Mouse (Mus musculus) lung, embryonic 14.5 days (tissue): ENCODE measurements at regions not wholly inside any gene's neighbourhood (a gene's known extent, or its start where the extent isn't known, plus 50 kb on each side); places are given as distances from the start of the nearest gene placed in this dataset.

Experiments used
- ATAC-seq: fragments of 200-750 bp; cut with Nextera tagmentation; 2 replicates; pipeline ENCODE4 v1.8.0; 2017; ENCODE audit warnings: mild to moderate bottlenecking, moderate TSS enrichment, moderate library complexity; ENCODE audit not compliant: insufficient read depth
- DNase-seq: peaks from one replicate; pipeline ENCODE4 v3.0.0-alpha.2; 2015
- H3K27ac ChIP-seq: fragments of 300-500 bp; sonication (generic); 2 replicates; pipeline ENCODE4 v1.5.1; 2014; ENCODE audit warnings: low read depth, mild to moderate bottlenecking, moderate library complexity
- H3K27me3 ChIP-seq: fragments of 300-500 bp; sonication (generic); 2 replicates; pipeline ENCODE4 v1.6.1; 2014; ENCODE audit warnings: low read length, control low read depth; ENCODE audit not compliant: insufficient read depth
- H3K36me3 ChIP-seq: fragments of 300-500 bp; sonication (generic); 2 replicates; pipeline ENCODE4 v1.6.1; 2014; ENCODE audit warnings: control low read depth; ENCODE audit not compliant: insufficient read depth
- H3K4me1 ChIP-seq: fragments of 300-500 bp; sonication (generic); 2 replicates; pipeline ENCODE4 v1.6.1; 2014; ENCODE audit warnings: antibody characterized with exemption, control low read depth; ENCODE audit not compliant: insufficient read depth
- H3K4me2 ChIP-seq: fragments of 300-500 bp; sonication (generic); 2 replicates; pipeline ENCODE4 v1.6.1; 2014; ENCODE audit warnings: mild to moderate bottlenecking
- H3K4me3 ChIP-seq: fragments of 300-500 bp; sonication (generic); 2 replicates; pipeline ENCODE4 v1.5.1; 2014; ENCODE audit warnings: low read depth, low read length
- H3K9ac ChIP-seq: fragments of 300-500 bp; sonication (generic); 2 replicates; pipeline ENCODE4 v1.6.1; 2014
- H3K9me3 ChIP-seq: fragments of 300-500 bp; sonication (generic); 2 replicates; pipeline ENCODE4 v1.6.1; 2016; ENCODE audit warnings: low read depth, low read length, control low read depth
- CTCF ChIP-seq: IDR thresholded peaks from 2 replicates; pipeline ENCODE4 v1.5.1; 2016; ENCODE audit warnings: antibody characterized with exemption, low read depth
- WGBS: fragments of 180-500 bp; shearing (Covaris S2); extraction: QIAGEN DNeasy Blood & Tissue Kit; methylation state at CpG from one replicate; pipeline ENCODE4 v1.1.7; 2014; 5-methylcytosine and 5-hydroxymethylcytosine counted together

DNA sequence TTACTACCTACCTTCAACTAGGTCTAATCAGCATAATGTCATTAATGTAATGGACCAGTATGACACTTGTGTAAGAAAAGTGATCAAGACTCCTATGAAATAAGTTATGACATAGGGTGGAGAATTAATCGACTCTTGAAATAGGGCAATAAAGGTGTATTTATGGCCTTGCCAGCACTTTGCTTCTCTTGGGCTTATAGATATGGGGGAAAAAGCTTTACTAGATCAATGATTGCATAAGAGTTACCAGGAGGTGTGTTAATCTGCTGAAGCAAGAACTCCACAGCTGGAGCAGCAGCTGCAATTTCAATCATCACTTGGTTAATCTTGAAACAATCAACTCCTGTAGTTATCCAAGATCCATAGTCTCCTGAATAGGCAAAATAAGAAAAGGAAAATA lies 143.1 kb upstream of the Tle4 start:
- H3K9me3 ChIP-seq, result no peaks in the 10 kb centered on the region
- DNase-seq (no peak), ATAC-seq (no peak)
- TF ChIP-seq CTCF, result no peak
- no peaks in the 10 kb centered on the region for H3K27me3 ChIP-seq
- no peaks in the 10 kb centered on the region for H3K36me3 ChIP-seq
- WGBS, result 98% methylated on average over 1 of the region's 1 CpGs
- no peak overlapping the region for H3K4me3 ChIP-seq
- H3K27ac ChIP-seq, result no peak overlapping the region
- H3K9ac ChIP-seq, result no peak overlapping the region
- H3K4me1 ChIP-seq, result no peaks in the 10 kb centered on the region
- H3K4me2 ChIP-seq, result no peak overlapping the region

- peak; percentile 96 for ATAC-seq
Observed at GRCm38 (mm10) chr19:14740139-14740538, 142.3 kb upstream of the Tle4 start.

GRCm38 (mm10) chr19:14736514-14736913 lies 138.7 kb upstream of the Tle4 start:
- no peak overlapping the region for H3K27ac ChIP-seq
- H3K36me3 ChIP-seq, result no peaks in the 10 kb centered on the region
- no peaks in the 10 kb centered on the region for H3K9me3 ChIP-seq
- ATAC-seq, result no peak
- DNase-seq, result no peak
- WGBS, result 78% methylated on average over 1 of the region's 1 CpGs
- H3K27me3 ChIP-seq, result no peaks in the 10 kb centered on the region
- no peak overlapping the region for H3K4me2 ChIP-seq
- TF ChIP-seq CTCF, result no peak
- no peak overlapping the region for H3K9ac ChIP-seq
- no peaks in the 10 kb centered on the region for H3K4me1 ChIP-seq
- no peak overlapping the region for H3K4me3 ChIP-seq

More at GRCm38 (mm10) chr19:14740139-14740538, 142.3 kb upstream of the Tle4 start:
- no peak overlapping the region for H3K27ac ChIP-seq
- no peaks in the 10 kb centered on the region for H3K36me3 ChIP-seq
- no peak overlapping the region for H3K4me3 ChIP-seq
- WGBS, result 59% methylated on average over 1 of the region's 1 CpGs
- H3K27me3 ChIP-seq, result no peaks in the 10 kb centered on the region
- no peaks in the 10 kb centered on the region for H3K4me1 ChIP-seq
- no peaks in the 10 kb centered on the region for H3K9me3 ChIP-seq
- no peak for TF ChIP-seq CTCF
- DNase-seq, result peak; percentile 64
- H3K4me2 ChIP-seq, result no peak overlapping the region
- H3K9ac ChIP-seq, result no peak overlapping the region

- Histone ChIP-seq H3K4me2 (no peak overlapping the region), H3K9me3 (no peaks in the 10 kb centered on the region), H3K27me3 (no peaks in the 10 kb centered on the region), H3K4me3 (no peak overlapping the region), H3K4me1 (no peaks in the 10 kb centered on the region), H3K9ac (no peak overlapping the region), H3K36me3 (no peaks in the 10 kb centered on the region), H3K27ac (no peak overlapping the region)
- no peak for DNase-seq
- ATAC-seq, result no peak
- TF ChIP-seq CTCF, result no peak
- 33% methylated on average over 3 of the region's 3 CpGs for WGBS
Observed at GRCm38 (mm10) chr19:14725329-14725728, 127.5 kb upstream of the Tle4 start.

DNA sequence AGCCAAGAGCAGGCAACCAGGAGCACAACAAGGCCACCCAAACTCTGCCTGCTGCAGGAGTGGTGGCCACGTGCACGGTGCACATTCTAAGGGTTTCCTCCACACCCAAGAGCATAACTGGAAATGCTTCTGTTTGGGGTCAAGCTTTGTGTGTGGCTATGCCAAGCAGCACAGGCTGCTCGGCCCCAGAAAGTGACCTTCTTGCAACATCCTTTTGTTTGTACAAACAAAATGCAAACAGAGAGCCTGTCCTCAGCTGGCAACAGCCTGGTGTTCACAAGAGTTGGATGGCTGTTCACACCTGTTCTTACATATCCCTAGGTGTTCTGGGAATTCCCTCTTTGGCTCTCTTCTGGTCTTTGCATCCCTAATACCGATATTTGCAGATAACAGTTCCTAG lies 126.8 kb upstream of the Tle4 start:
- H3K4me2 ChIP-seq, result no peak overlapping the region
- DNase-seq, result no peak
- no peak overlapping the region for H3K27ac ChIP-seq
- no peak overlapping the region for H3K9ac ChIP-seq
- no peaks in the 10 kb centered on the region for H3K36me3 ChIP-seq
- H3K27me3 ChIP-seq, result no peaks in the 10 kb centered on the region
- no peak for ATAC-seq
- H3K4me3 ChIP-seq, result no peak overlapping the region
- 56% methylated on average over 4 of the region's 4 CpGs for WGBS
- no peak for TF ChIP-seq CTCF
- no peaks in the 10 kb centered on the region for H3K9me3 ChIP-seq
- H3K4me1 ChIP-seq, result no peaks in the 10 kb centered on the region

DNA sequence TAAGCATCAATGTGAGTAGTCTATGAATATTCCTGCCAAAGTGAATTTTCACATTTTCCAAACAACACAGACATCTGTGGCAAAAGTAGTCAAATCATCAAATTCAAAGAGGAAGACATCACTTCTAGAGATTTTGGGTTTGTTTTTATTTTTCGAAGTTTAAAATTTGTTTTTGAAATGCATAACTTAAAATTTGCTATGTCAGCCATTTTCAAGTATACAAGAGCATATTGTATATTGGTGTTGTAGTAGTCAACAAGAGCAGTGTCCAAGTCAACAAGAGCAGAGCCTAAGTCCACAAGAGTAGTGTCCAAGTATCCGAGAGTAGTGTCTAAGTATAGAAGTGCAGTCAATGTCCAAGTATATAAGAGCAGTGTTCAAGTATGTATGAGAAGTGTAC lies 107.9 kb upstream of the Tle4 start:
- Histone ChIP-seq H3K4me3 (no peak overlapping the region), H3K9me3 (no peaks in the 10 kb centered on the region), H3K27ac (no peak overlapping the region), H3K36me3 (no peaks in the 10 kb centered on the region), H3K4me2 (no peak overlapping the region), H3K4me1 (no peaks in the 10 kb centered on the region), H3K9ac (no peak overlapping the region), H3K27me3 (no peaks in the 10 kb centered on the region)
- DNase-seq (no peak), ATAC-seq (no peak)
- TF ChIP-seq CTCF, result no peak
- 83% methylated on average over 2 of the region's 2 CpGs for WGBS

- H3K4me3 ChIP-seq, result no peak overlapping the region
- ATAC-seq, result no peak
- no peak overlapping the region for H3K27ac ChIP-seq
- H3K9ac ChIP-seq, result no peak overlapping the region
- no peak for TF ChIP-seq CTCF
- no peak overlapping the region for H3K4me2 ChIP-seq
- no peaks in the 10 kb centered on the region for H3K27me3 ChIP-seq
- no peaks in the 10 kb centered on the region for H3K36me3 ChIP-seq
- no peak for DNase-seq
- no peaks in the 10 kb centered on the region for H3K9me3 ChIP-seq
- no peaks in the 10 kb centered on the region for H3K4me1 ChIP-seq
- WGBS, result 82% methylated on average over 4 of the region's 4 CpGs
Observed at GRCm38 (mm10) chr19:14701116-14701515, 103.3 kb upstream of the Tle4 start.

GRCm38 (mm10) chr19:14695369-14695768 lies 97.5 kb upstream of the Tle4 start:
- Histone ChIP-seq H3K4me3 (no peak overlapping the region), H3K36me3 (no peaks in the 10 kb centered on the region), H3K9ac (no peak overlapping the region), H3K4me1 (no peaks in the 10 kb centered on the region), H3K27ac (no peak overlapping the region), H3K9me3 (no peaks in the 10 kb centered on the region), H3K4me2 (no peak overlapping the region), H3K27me3 (no peaks in the 10 kb centered on the region)
- WGBS, result 83% methylated on average over 10 of the region's 10 CpGs
- ATAC-seq (no peak), DNase-seq (no peak)
- no peak for TF ChIP-seq CTCF
